Mouse (Mus musculus): ENCODE results near the gene Aanat.

DNA sequence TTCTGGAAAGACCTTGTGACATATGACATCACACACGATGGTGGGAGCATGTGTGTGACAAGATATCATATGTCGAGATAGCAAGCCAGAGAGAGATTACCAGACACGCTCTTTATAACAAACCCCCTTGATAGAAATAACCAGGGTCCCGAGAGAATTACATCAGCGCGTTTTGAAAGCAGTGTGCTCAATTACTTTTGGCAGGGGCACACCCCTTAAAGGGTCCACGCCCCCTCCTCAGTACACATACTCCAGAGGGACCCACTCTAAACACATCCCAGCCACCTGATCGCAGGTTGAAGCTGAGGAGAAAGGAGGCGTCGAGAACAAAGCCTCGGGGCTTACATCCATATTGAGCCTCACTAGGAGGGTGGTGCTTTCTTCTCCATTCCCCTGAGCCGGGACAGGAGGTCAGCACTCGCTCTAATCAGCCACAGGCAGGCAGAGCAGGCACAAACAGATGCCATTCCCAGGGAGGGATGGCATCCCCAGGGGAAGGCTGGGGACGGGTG, 2.8 kb downstream of the Aanat start:
- TF ChIP-seq MEF2A (IDR thresholded peaks at IDR 0.05; ENCODE audit: borderline replicate concordance, low read depth, low read length), result no peak
- TF ChIP-seq POLR2A (IDR thresholded peaks at IDR 0.05; ENCODE audit: low read depth, low read length), result no peak
- TF ChIP-seq TBP (conservative IDR thresholded peaks at IDR 0.05; ENCODE audit: low read depth, low read length), result no peak
